Mouse (Mus musculus): ENCODE measurements around the gene Ttyh3.

Ttyh3 gene

GRCm38 (mm10) chr5:140633432-140633831, 15.4 kb downstream of the Ttyh3 start:
- no peak for DNase-seq (ENCODE audit: low spot score in 2 of 2)

DNA sequence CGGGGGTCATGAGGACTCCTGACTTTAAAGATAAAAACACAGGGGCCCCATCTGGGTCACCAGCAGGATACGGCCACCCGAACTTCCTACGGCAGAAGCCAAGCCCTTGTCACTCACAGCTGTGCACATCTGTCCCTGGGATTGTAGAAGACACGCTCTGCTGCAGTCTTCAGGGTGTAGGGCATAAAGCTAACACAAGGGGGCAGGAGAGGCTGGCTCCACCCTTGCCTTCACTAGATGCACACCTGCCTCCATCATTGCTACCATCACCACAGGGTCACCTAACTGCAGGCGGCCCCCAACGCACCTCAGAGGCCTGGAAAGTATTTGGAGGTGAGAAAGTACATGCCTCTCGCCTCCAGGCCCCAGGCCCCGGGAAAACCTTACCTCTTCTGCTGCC, 19.8 kb downstream of the Ttyh3 start:
- no peak for DNase-seq (ENCODE audit: low spot score in 2 of 2)

DNA sequence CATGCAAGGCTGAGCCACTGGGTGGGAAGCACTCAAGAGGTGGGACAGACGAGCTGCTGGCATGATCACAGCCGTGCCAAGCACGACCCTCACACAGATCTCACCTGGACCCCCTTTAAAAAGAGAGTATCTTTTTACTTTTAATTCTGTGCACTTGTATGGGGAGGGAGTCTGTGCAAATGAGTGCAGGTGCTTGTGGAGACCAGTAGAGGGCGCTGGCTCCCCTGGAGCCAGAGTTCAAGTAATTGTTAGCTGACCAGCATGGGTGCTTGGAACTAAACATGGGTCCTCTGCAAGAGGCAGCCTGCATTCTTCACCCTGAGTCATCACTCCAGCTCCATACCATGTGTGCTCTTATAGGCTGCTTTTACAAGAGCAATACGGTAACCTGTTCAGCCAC, 21.3 kb downstream of the Ttyh3 start:
- no peak for DNase-seq (ENCODE audit: low spot score in 2 of 2)

DNA sequence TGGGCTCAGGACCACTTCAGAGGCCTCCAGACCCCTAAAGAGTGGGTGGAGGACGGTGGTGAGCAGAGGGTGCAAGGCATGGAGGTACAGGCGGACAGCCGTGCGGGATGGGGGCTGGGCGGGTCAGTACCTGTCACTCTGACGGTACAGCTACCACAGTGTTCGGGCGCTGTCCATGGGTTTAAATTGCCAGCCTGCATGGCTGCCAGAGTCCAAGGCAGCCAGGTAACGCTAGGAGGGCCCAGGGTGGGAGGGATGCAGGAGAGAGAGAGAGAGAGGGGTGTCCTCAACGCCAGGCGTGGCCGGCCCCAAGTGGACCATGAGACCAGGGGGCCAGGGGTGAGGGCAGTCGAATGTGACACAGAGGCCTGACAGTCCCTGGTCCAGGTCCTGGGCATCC, 23.9 kb downstream of the Ttyh3 start:
- DNase-seq (ENCODE audit: low spot score in 2 of 2): no peak

GRCm38 (mm10) chr5:140624238-140624637, 24.6 kb downstream of the Ttyh3 start:
- DNase-seq (ENCODE audit: low spot score in 2 of 2): no peak

GRCm38 (mm10) chr5:140623791-140624190, 25.0 kb downstream of the Ttyh3 start:
- DNase-seq (ENCODE audit: low spot score in 2 of 2): no peak

DNA sequence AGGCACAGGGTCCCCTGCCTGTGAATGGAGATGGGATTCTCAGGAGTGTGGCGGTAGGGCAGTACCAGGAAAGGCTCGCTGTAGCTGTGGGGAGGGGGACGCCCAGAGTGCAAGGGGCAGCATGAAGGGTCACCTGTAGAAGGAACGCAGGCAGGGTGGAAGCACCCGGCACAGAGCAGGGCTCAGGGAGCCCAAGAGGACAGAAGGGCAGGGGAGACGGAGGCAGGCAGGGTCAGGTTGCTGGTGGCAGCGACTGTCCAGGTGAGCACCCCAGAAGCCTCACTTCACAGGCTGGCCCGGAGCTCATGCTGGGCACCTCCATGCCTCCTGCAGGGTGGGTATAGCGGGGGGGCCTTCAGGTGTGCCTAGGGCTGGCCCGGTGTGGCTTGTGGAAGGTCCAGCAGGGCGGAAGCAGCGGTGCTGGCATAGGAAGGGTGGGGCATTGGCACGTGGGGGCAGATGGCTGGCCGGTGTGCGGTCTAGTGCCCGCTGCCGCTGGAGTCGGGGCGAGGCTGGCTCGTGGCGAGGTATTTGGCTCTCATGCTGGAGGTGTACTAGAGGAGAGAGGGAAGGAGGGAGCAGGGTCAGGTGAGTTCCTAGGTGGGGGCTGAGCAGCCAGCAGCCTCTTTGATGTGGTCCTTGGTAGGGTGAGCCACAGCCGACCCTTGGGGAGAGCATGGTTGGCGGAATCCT, 25.7 kb downstream of the Ttyh3 start:
- no peak for DNase-seq (ENCODE audit: low spot score in 2 of 2)

- DNase-seq (ENCODE audit: low spot score in 2 of 2): no peak
Observed at GRCm38 (mm10) chr5:140621517-140621916, 27.3 kb downstream of the Ttyh3 start.

- DNase-seq (ENCODE audit: low spot score in 2 of 2): no peak
Observed at GRCm38 (mm10) chr5:140621092-140621491, 27.7 kb downstream of the Ttyh3 start.

- DNase-seq (ENCODE audit: low spot score in 2 of 2): no peak
Observed at GRCm38 (mm10) chr5:140619895-140620736, 28.7 kb downstream of the Ttyh3 start.

- DNase-seq (ENCODE audit: low spot score in 2 of 2): peak; percentile 71 to 85
Observed at GRCm38 (mm10) chr5:140619151-140619771, 29.6 kb downstream of the Ttyh3 start.

GRCm38 (mm10) chr5:140617714-140618113, 31.1 kb downstream of the Ttyh3 start:
- peak; percentile 95 for DNase-seq (ENCODE audit: low spot score in 2 of 2)

- DNase-seq (ENCODE audit: low spot score in 2 of 2): peak; percentile 79 to 81
Observed at GRCm38 (mm10) chr5:140616691-140617090, 32.1 kb downstream of the Ttyh3 start.

DNA sequence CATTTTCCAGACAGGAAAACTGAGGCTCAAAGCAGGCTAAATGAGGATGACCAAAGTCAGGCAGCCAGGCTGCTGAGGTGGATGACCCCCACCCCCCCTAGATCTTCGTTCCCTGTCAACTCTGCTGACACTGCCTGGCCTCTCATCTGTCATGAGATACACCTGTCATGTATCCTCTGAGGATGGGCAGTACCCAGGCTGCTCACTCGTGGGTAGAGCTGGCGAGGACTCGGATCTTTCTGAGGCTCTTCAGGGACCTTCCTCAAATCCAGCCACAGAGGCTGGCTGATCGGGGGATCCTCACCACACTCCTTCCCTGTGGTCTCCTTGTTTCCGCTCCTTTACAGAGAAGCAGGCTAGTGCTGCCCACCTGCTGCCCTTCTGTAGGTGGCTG, 32.7 kb downstream of the Ttyh3 start:
- DNase-seq (ENCODE audit: low spot score in 2 of 2): no peak

- DNase-seq (ENCODE audit: low spot score in 2 of 2): no peak
Observed at GRCm38 (mm10) chr5:140615321-140616109, 33.3 kb downstream of the Ttyh3 start.

- peak; percentile 40 to 51 for DNase-seq (ENCODE audit: low spot score in 2 of 2)
Observed at GRCm38 (mm10) chr5:140614837-140615236, 34.0 kb downstream of the Ttyh3 start.

GRCm38 (mm10) chr5:140614141-140614540, 34.7 kb downstream of the Ttyh3 start:
- DNase-seq (ENCODE audit: low spot score in 2 of 2): no peak

- no peak for DNase-seq (ENCODE audit: low spot score in 2 of 2)
Observed at GRCm38 (mm10) chr5:140612191-140612590, 36.6 kb downstream of the Ttyh3 start.

GRCm38 (mm10) chr5:140611611-140612185, 37.1 kb downstream of the Ttyh3 start:
- DNase-seq (ENCODE audit: low spot score in 2 of 2): no peak

GRCm38 (mm10) chr5:140611021-140611583, 37.7 kb downstream of the Ttyh3 start:
- no peak for DNase-seq (ENCODE audit: low spot score in 2 of 2)

Data from spleen, postnatal 36 days (tissue).